ENCODE assay signal across 8 mouse cellular contexts in the genomic region with DNA sequence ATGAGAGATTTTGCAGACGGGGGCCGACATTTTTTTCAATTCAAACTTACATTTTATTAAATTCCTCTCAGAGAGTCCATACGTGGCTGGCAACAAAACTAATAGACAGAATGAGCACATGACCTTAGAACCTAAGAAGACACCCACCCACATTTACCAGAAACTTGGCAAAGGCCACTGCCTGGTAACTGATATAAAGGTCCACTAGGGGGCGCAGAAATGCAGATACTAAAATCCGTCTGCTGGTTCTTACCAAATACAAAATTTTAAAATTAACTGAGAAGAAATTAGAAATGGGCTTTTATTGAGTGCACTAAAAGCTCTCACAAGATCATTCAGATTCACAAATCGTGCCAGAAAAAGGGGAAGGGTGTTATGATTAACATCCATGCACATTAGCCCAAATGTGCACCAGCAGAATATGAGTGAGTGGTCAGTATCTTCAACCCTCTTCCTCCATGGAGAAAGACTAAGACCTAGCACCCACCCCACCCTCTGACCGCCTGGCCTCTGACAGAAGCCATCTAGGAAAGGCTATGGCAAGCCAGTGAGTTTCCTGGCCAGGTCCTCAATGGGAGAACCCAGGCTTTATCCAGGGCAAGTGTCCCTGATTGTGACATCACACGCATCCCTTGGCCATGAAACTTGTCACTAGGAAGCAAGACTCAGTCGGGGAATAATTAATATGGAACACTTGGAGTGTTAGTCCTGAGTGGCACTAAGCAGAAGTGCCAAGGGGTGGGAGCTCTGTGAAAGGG.
DNase-seq lines count a peak whose midpoint lies in the region.

No protein-coding gene starts in this region.

- H3K27me3 ChIP-seq in heart, embryonic 10.5 days (ENCODE audit: insufficient read depth, poor library complexity, severe bottlenecking): no peaks in the 10 kb centered on the region

- intact Hi-C loops in heart, postnatal 14 days (cut with DNase I): loop anchor here (1.0 to 2.0 kb wide), 2 partner anchors 71 to 112 kb away; a partner anchor contains a TSS

- no peak overlapping the region for H3K4me3 ChIP-seq in heart, embryonic 10.5 days

- no peak overlapping the region for H3K27ac ChIP-seq in heart, embryonic 10.5 days

- 55% methylated on average over 9 of the region's 9 CpGs for WGBS in heart, embryonic 10.5 days

- peak; percentile 39 to 65 for DNase-seq in heart, postnatal 14 days
- no peak for DNase-seq in heart, embryonic 10.5 days (ENCODE audit: low spot score)
- peak; percentile 46 for DNase-seq in urinary bladder, postnatal 14 days (ENCODE audit: low spot score)
- no peak for DNase-seq in urinary bladder, postnatal 4 days (ENCODE audit: low spot score in 2 of 2)
- DNase-seq in embryo, embryonic 9.5 days (ENCODE audit: extremely low spot score): peak; percentile 59
- DNase-seq in kidney, postnatal 25 days: peak; percentile 52 to 74
- DNase-seq in naive thymus-derived CD4-positive, alpha-beta T cell, adult 2 months (ENCODE audit: low read depth): peak; percentile 51
- no peak for DNase-seq in urinary bladder, postnatal 25 days (ENCODE audit: low spot score)

- H3K4me1 ChIP-seq in heart, embryonic 10.5 days: peaks cover 10% of the 10 kb centered on the region; the same call in 1 of the 2 replicates

- peaks cover 3% of the 10 kb centered on the region; the same call in 1 of the 2 replicates for H3K36me3 ChIP-seq in heart, embryonic 10.5 days

- H3K9me3 ChIP-seq in heart, embryonic 10.5 days: no peaks in the 10 kb centered on the region

Comparison
In these comparisons a context has a peak if more than half of its experiments do, and no peak if none do; other contexts are left out.
1. DNase-seq: peak in heart, postnatal 14 days (2 of 2), urinary bladder, postnatal 14 days (single experiment), embryo, embryonic 9.5 days (single experiment), kidney, postnatal 25 days (2 of 2) and naive thymus-derived CD4-positive, alpha-beta T cell, adult 2 months (single experiment); none in heart, embryonic 10.5 days (single experiment), urinary bladder, postnatal 4 days (0 of 2) and urinary bladder, postnatal 25 days (single experiment).